Mouse (Mus musculus): Measurements from ENCODE around the gene Gpr45. TPM values are rescaled to one million over a fixed set of nuclear protein-coding genes. Genes with fewer than 3 reads are reported as not detected.

The Gpr45 gene
- polyA plus RNA-seq, 1 experiment from 2014 or later: not detected

DNA sequence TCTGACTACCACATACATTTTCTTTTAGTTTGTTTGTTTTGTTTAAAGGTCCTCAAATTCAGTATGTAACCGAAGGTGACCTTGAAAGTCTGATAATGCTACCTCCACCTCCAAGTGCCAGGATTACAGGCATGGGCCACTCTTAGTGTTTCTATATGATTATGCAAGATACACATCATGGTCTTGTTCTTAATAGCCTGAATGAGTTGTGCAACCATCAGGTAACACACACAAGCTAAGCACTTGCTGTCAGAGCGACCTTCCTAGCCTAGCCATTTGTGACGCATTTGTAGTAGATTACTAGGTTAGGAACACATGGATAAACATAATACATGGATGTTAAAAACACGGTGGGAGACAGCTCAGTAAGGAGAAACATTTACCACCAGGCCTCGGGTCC lies 130.3 kb downstream of the Gpr45 start:
- DNase-seq (ENCODE audit: low read depth, low spot score): no peak
- in situ Hi-C loops (cut with MboI; ENCODE audit: low pct_unique_long_range_greater_than_20kb): loop anchor here (25.0 kb wide), 1 partner anchor 371 kb away; no protein-coding TSS in a partner anchor
- no peak for TF ChIP-seq CTCF (IDR thresholded peaks at IDR 0.05)
- no peaks in the 10 kb centered on the region for H3K27me3 ChIP-seq
- CTCF ChIA-PET: interaction anchor here (1.0 to 1.8 kb wide), 3 partner anchors 10 to 56 kb away, joined by 3 to 6 read pairs (median 5); no protein-coding TSS in a partner anchor
- POLR2A ChIA-PET: no interaction called here
- no peak for ATAC-seq

Other genes with a start within 250 kb of the Gpr45 start
- gene Mrps9, start 101.6 kb upstream of the Gpr45 start, polyA plus RNA-seq (2021): 72.7 TPM
- 24.4 TPM for gene Tgfbrap1, start 145.8 kb downstream of the Gpr45 start, polyA plus RNA-seq (2021)
- 23.9 TPM for gene AI597479, start 145.8 kb downstream of the Gpr45 start, polyA plus RNA-seq (2021)
- 380 TPM for gene Fhl2, start 244.1 kb downstream of the Gpr45 start, polyA plus RNA-seq (2021)

Data from Patski (cell line).